Mouse (Mus musculus) sigmoid colon, adult 10 weeks (tissue): ENCODE data around the gene Proser1. TPM values are rescaled to one million over a fixed set of nuclear protein-coding genes. Genes with fewer than 3 reads are reported as not detected.

Source experiments
- polyA plus RNA-seq: library from polyadenylated mRNA; stranded (reverse); fragments of 350-450 nt; fragmentation: Illumina TruSeq; extraction: RNeasy Lipid Tissue Mini Kit (QIAGEN cat#74804); gene quantifications from one replicate; pipeline ENCODE4 v1.2.3, GENCODE M21; 2014; ENCODE audit warnings: low read depth, low replicate concordance

Proser1 gene
- polyA plus RNA-seq: 21.1 TPM

DNA sequence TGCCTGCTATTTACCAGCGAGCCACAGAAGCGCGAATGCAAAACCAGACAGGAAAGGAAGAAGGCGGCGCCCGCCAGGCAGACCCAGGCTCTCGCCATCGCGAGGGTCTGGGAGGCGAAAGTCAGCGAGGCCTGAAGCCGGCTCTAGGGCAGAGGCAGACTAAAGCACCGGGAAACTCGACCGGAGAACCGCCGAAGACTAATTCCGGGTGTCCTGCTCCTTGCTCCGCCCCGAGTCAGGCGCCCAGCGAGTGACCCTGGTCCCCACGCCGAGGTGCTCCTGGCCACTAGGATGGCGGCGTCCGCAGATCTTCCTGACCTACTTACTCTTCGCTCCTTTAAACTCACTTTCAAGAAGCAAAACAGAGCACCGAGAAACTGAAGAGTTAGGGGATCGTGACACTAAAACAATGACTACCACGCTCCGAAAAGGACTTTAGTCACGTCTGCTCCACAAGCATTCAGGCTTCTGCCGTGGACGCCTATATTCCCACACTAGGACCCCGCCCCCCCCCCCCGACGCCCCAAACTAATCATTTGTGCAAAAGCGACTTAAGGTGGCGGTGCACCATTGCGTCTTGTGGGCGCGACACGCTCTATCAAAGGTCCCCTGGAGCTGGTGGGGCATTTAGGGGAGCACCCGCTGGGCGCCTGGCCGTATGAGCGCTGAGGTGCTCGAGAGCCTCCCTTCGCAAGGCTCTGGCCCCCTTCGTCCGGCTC, at the start of gene Proser1, which contains the start of gene Nhlrc3:
TSS of gene Proser1 (plus strand) at position 621 of the 719 bp plus-strand sequence.
TSS of gene Nhlrc3 (minus strand) at position 287 of the 719 bp plus-strand sequence.

DNA sequence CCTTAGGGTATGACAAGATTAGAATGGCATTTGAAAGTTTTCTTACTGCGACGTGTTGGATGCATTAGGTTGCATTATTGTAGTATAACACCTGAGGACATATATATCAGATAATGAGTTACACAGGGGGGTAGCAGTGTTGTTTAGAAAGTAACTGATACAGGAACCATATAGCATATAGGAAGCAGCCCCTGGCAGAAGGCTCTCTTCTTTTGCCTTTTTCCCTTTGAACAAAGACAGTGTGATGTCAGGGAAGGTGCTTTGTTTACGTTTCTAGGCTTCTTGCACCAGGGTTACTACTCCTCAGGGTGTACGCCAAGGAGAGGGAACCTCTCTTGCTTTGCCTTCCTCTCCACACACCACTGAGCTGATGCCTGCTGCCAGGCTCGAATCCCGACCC, 24.9 kb downstream of the Proser1 start, which contains the start of gene Stoml3:
TSS of gene Stoml3 (plus strand) at position 301 of the 400 bp plus-strand sequence.

Other genes starting within 250 kb of the Proser1 start
- gene Nhlrc3, start 334 bp upstream of the Proser1 start, polyA plus RNA-seq: 38.1 TPM
- gene Stoml3, start 25.0 kb downstream of the Proser1 start, polyA plus RNA-seq: not detected
- gene Frem2, start 193.7 kb downstream of the Proser1 start, polyA plus RNA-seq: 1.9 TPM